Mouse (Mus musculus): Measurements from ENCODE around the gene Ttn. TPM values are rescaled to one million over a fixed set of nuclear protein-coding genes. Genes with fewer than 3 reads are reported as not detected.

Ttn gene
- polyA plus RNA-seq, 1 experiment from 2014 or later = 1.0 TPM

DNA sequence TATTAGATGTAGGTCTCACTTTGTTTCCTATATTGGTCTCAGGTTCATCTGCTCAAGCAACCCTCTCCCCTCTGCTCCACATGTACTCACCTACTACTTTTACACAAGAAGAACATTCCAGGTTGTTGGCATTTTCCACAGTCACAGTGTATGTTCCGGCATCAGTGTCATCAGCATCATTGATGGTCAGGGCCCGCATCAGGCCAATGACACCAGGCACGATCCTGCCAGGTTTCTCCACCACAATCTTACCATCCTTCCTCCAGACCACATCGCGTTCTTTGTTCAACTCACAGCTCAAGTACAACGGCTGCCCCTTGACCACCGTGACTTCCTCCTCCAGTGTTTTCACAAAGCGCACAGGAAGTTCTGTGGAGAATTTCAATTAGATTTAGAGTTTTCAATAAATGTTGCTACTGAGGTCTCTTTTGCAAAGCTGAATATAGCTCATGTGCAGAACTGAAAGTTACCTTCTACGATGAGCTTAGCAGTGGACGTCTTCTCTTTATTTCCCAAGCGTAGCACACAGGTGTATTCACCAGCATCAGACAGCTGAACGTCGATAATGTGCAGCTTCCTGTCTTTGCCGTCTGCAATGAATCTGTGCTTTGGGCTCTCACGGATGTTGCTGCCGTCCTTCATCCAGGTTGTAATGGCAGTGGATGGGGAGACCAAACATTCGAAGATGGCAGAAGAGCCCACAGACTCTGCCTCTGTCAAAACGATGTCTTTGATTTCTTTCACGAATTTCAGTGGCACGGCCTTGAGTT is 168.1 kb downstream of the Ttn start:
- no peak overlapping the region for H3K4me3 ChIP-seq
- H3K4me2 ChIP-seq (replicated peaks) = no peak overlapping the region
- 92% methylated on average over 20 of the region's 20 CpGs for WGBS
- H3K27ac ChIP-seq (replicated peaks) = no peak overlapping the region
- H3K27me3 ChIP-seq = no peaks in the 10 kb centered on the region
- H3K9me3 ChIP-seq = no peaks in the 10 kb centered on the region
- H3K4me1 ChIP-seq = no peaks in the 10 kb centered on the region
- no peaks in the 10 kb centered on the region for H3K36me3 ChIP-seq
- no peak for ATAC-seq (replicated peaks)
- no peak overlapping the region for H3K9ac ChIP-seq (replicated peaks)

DNA sequence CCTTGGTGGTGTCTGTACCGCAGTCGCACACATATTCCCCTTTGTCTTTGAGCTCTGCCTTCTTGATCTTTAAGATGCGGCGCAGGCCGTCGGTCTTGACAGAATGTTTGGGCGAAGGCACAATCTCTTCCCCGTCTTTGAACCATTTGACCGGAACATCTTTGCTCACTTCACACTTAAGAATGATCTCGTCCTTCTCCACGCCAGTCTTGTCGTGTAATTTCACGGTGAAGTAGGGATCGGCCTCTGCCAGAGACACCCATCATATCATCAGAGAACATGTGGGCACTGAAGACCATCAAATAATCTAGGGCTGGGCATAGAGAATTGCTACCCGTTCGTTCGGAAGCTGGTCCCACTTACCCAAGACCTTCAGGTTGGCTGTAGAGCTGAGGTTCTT is 171.2 kb downstream of the Ttn start:
- no peaks in the 10 kb centered on the region for H3K4me1 ChIP-seq
- no peaks in the 10 kb centered on the region for H3K27me3 ChIP-seq
- H3K9ac ChIP-seq (replicated peaks) = no peak overlapping the region
- no peak for ATAC-seq (replicated peaks)
- H3K27ac ChIP-seq (replicated peaks) = no peak overlapping the region
- no peak overlapping the region for H3K4me2 ChIP-seq (replicated peaks)
- H3K9me3 ChIP-seq = no peaks in the 10 kb centered on the region
- WGBS = 95% methylated on average over 17 of the region's 17 CpGs
- H3K36me3 ChIP-seq = no peaks in the 10 kb centered on the region
- no peak overlapping the region for H3K4me3 ChIP-seq

DNA sequence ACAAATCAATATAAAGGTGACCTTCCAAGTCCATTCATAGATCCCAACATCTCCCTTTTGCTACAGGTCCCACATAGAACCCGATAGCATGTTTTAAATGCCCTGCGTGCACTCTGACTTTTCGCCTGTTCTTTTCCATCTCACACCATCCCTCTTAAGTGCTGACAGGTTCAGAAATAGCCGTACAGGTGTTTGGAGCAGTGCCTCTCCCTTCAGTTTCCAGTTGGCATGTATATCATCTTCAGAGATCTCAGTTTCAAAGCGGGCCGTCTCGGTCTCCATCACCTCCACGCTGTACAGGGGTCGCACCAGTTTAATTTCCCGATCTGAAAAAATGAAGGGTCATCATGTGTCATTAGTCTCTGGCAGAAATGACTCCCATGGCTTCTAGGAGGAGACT is 174.0 kb downstream of the Ttn start:
- H3K9me3 ChIP-seq = no peaks in the 10 kb centered on the region

DNA sequence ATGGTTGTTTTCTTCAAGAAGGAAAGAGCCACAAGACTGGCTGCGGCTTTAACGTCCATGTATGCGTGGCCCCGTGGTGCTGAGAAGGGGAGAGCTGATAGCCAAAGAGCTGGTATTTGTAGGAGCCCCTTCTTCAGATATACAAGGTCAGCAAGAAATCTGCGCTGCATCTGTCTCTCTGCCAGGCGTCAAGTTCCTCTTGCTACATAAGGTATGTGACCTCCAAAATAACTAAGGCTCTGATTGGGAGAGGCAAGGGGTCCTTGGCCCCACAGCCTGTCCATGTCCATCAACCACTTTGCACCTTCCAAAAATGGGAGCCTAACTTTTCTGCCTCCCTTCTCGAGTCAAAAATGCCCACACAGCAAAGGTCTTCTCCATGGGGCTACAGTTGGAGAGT is 175.1 kb downstream of the Ttn start:
- H3K27me3 ChIP-seq = no peaks in the 10 kb centered on the region
- H3K4me3 ChIP-seq = no peak overlapping the region
- H3K9me3 ChIP-seq = no peaks in the 10 kb centered on the region
- no peak overlapping the region for H3K9ac ChIP-seq (replicated peaks)
- H3K36me3 ChIP-seq = no peaks in the 10 kb centered on the region
- 90% methylated on average over 7 of the region's 7 CpGs for WGBS
- H3K4me1 ChIP-seq = no peaks in the 10 kb centered on the region
- no peak overlapping the region for H3K4me2 ChIP-seq (replicated peaks)
- H3K27ac ChIP-seq (replicated peaks) = no peak overlapping the region
- ATAC-seq (replicated peaks) = no peak

More for the DNA sequence above, 174.0 kb downstream of the Ttn start:
- no peaks in the 10 kb centered on the region for H3K36me3 ChIP-seq
- no peak overlapping the region for H3K4me2 ChIP-seq (replicated peaks)
- WGBS = 98% methylated on average over 10 of the region's 10 CpGs
- no peak for ATAC-seq (replicated peaks)
- H3K4me1 ChIP-seq = no peaks in the 10 kb centered on the region
- no peaks in the 10 kb centered on the region for H3K27me3 ChIP-seq
- no peak overlapping the region for H3K27ac ChIP-seq (replicated peaks)
- no peak overlapping the region for H3K4me3 ChIP-seq
- no peak overlapping the region for H3K9ac ChIP-seq (replicated peaks)

- no peaks in the 10 kb centered on the region for H3K27me3 ChIP-seq
- no peak overlapping the region for H3K9ac ChIP-seq (replicated peaks)
- no peak overlapping the region for H3K4me2 ChIP-seq (replicated peaks)
- H3K9me3 ChIP-seq = no peaks in the 10 kb centered on the region
- no peak for ATAC-seq (replicated peaks)
- 81% methylated on average over 9 of the region's 9 CpGs for WGBS
- H3K27ac ChIP-seq (replicated peaks) = no peak overlapping the region
- no peak overlapping the region for H3K4me3 ChIP-seq
- no peaks in the 10 kb centered on the region for H3K4me1 ChIP-seq
- H3K36me3 ChIP-seq = no peaks in the 10 kb centered on the region
Measured at GRCm38 (mm10) chr2:76806861-76807260, 175.5 kb downstream of the Ttn start.

GRCm38 (mm10) chr2:76806376-76806775 is 176.0 kb downstream of the Ttn start:
- Histone ChIP-seq H3K4me1 (no peaks in the 10 kb centered on the region), H3K36me3 (no peaks in the 10 kb centered on the region), H3K9ac (replicated peaks) (no peak overlapping the region), H3K4me2 (replicated peaks) (no peak overlapping the region), H3K9me3 (no peaks in the 10 kb centered on the region), H3K4me3 (no peak overlapping the region), H3K27me3 (no peaks in the 10 kb centered on the region), H3K27ac (replicated peaks) (no peak overlapping the region)
- ATAC-seq (replicated peaks) = no peak
- 63% methylated on average over 4 of the region's 4 CpGs for WGBS

- WGBS = 66% methylated on average over 5 of the region's 5 CpGs
- no peak for ATAC-seq (replicated peaks)
- Histone ChIP-seq H3K4me2 (replicated peaks) (no peak overlapping the region), H3K9me3 (no peaks in the 10 kb centered on the region), H3K4me3 (no peak overlapping the region), H3K27ac (replicated peaks) (no peak overlapping the region), H3K36me3 (no peaks in the 10 kb centered on the region), H3K27me3 (no peaks in the 10 kb centered on the region), H3K4me1 (no peaks in the 10 kb centered on the region), H3K9ac (replicated peaks) (no peak overlapping the region)
Measured at GRCm38 (mm10) chr2:76805191-76805892, 177.0 kb downstream of the Ttn start.

DNA sequence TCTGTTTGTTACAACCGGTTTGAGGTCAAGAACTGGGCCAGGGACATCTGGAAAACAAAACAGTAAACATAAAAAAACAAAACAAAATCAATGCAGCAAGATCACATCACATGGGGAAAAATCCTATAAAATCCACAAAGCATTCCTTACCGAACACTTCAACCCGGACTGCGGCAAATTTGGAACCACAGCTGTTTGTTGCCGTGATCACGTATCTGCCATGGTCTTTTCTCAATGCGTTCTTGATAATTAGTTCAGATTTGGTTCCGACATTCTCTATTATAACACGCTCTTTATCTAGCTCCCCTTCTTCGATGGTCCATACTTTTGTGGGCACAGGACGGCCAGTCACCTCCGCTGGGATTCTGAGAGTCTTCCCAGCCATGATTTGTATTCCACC is 198.2 kb downstream of the Ttn start:
- no peaks in the 10 kb centered on the region for H3K4me1 ChIP-seq
- WGBS = 96% methylated on average over 12 of the region's 12 CpGs
- no peak for ATAC-seq (replicated peaks)
- H3K9me3 ChIP-seq = no peaks in the 10 kb centered on the region
- no peaks in the 10 kb centered on the region for H3K36me3 ChIP-seq
- no peak overlapping the region for H3K4me3 ChIP-seq
- no peak overlapping the region for H3K4me2 ChIP-seq (replicated peaks)
- no peaks in the 10 kb centered on the region for H3K27me3 ChIP-seq
- no peak overlapping the region for H3K9ac ChIP-seq (replicated peaks)
- no peak overlapping the region for H3K27ac ChIP-seq (replicated peaks)

GRCm38 (mm10) chr2:76780792-76781191 is 201.6 kb downstream of the Ttn start:
- H3K36me3 ChIP-seq = no peaks in the 10 kb centered on the region
- no peak overlapping the region for H3K4me3 ChIP-seq
- 94% methylated on average over 13 of the region's 13 CpGs for WGBS
- no peak overlapping the region for H3K9ac ChIP-seq (replicated peaks)
- ATAC-seq (replicated peaks) = no peak
- H3K27ac ChIP-seq (replicated peaks) = no peak overlapping the region
- no peaks in the 10 kb centered on the region for H3K4me1 ChIP-seq
- H3K4me2 ChIP-seq (replicated peaks) = no peak overlapping the region
- H3K27me3 ChIP-seq = no peaks in the 10 kb centered on the region
- no peaks in the 10 kb centered on the region for H3K9me3 ChIP-seq

GRCm38 (mm10) chr2:76769831-76770230 is 212.5 kb downstream of the Ttn start:
- Histone ChIP-seq H3K9me3 (no peaks in the 10 kb centered on the region), H3K4me2 (replicated peaks) (no peak overlapping the region), H3K4me3 (no peak overlapping the region), H3K27me3 (no peaks in the 10 kb centered on the region), H3K9ac (replicated peaks) (no peak overlapping the region), H3K4me1 (no peaks in the 10 kb centered on the region), H3K36me3 (no peaks in the 10 kb centered on the region), H3K27ac (replicated peaks) (no peak overlapping the region)
- no peak for ATAC-seq (replicated peaks)
- WGBS = 92% methylated on average over 10 of the region's 10 CpGs

GRCm38 (mm10) chr2:76767231-76767630 is 215.1 kb downstream of the Ttn start:
- H3K36me3 ChIP-seq = no peaks in the 10 kb centered on the region
- no peak overlapping the region for H3K9ac ChIP-seq (replicated peaks)
- H3K9me3 ChIP-seq = no peaks in the 10 kb centered on the region
- 93% methylated on average over 12 of the region's 12 CpGs for WGBS
- no peak overlapping the region for H3K4me2 ChIP-seq (replicated peaks)
- no peaks in the 10 kb centered on the region for H3K27me3 ChIP-seq
- no peak overlapping the region for H3K4me3 ChIP-seq
- H3K4me1 ChIP-seq = no peaks in the 10 kb centered on the region
- ATAC-seq (replicated peaks) = no peak
- H3K27ac ChIP-seq (replicated peaks) = no peak overlapping the region

GRCm38 (mm10) chr2:76764526-76764925 is 217.8 kb downstream of the Ttn start:
- ATAC-seq (replicated peaks) = no peak
- Histone ChIP-seq H3K27me3 (no peaks in the 10 kb centered on the region), H3K4me1 (no peaks in the 10 kb centered on the region), H3K27ac (replicated peaks) (no peak overlapping the region), H3K9me3 (no peaks in the 10 kb centered on the region), H3K9ac (replicated peaks) (no peak overlapping the region), H3K36me3 (no peaks in the 10 kb centered on the region), H3K4me2 (replicated peaks) (no peak overlapping the region), H3K4me3 (no peak overlapping the region)
- WGBS = 93% methylated on average over 13 of the region's 13 CpGs
